Comparison of ENCODE assay signal across 8 mouse cellular contexts in genomic region chr1:177258343-177259037, GRCm38 (mm10). TPM values are rescaled to one million over a fixed set of nuclear protein-coding genes. Genes with fewer than 3 reads are reported as not detected.
A peak's percentile ranks its signal among the peaks of the same experiment; 100 is the strongest.
DNase-seq lines count a peak whose midpoint lies in the region; ATAC-seq and TF ChIP-seq lines count a peak whose summit lies in the region.

No protein-coding gene starts in this region.

- WGBS in forebrain, embryonic 13.5 days: under 1% methylated on average over 40 of the region's 86 CpGs
- 0% methylated on average over 44 of the region's 86 CpGs for WGBS in liver, postnatal 0 days (ENCODE audit: insufficient replicate concordance)
- under 1% methylated on average over 61 of the region's 86 CpGs for WGBS in neural tube, embryonic 15.5 days

- H3K4me1 ChIP-seq in ES-Bruce4 (ENCODE audit: control insufficient read depth, insufficient read depth, low read length): no peaks in the 10 kb centered on the region
- H3K4me1 ChIP-seq in forebrain, embryonic 13.5 days: peaks cover 32% of the 10 kb centered on the region
- H3K4me1 ChIP-seq in liver, postnatal 0 days (ENCODE audit: insufficient read depth): peaks cover 10% of the 10 kb centered on the region
- H3K4me1 ChIP-seq in neural tube, embryonic 15.5 days: peaks cover 12% of the 10 kb centered on the region

- H3K27ac ChIP-seq in ES-Bruce4 (ENCODE audit: insufficient read depth, low read length): no peak overlapping the region
- peak overlapping the region; percentile 100 for H3K27ac ChIP-seq in forebrain, embryonic 13.5 days
- H3K27ac ChIP-seq in liver, postnatal 0 days (ENCODE audit: low read depth): peak overlapping the region; percentile 76
- peak overlapping the region; percentile 98 for H3K27ac ChIP-seq in neural tube, embryonic 15.5 days (replicated peaks)

- TF ChIP-seq EP300 in ES-Bruce4 (IDR thresholded peaks at IDR 0.05; ENCODE audit: insufficient read depth, low read depth, low read length): no peak
- TF ChIP-seq EP300 in liver, postnatal 0 days (IDR thresholded peaks at IDR 0.05; ENCODE audit: low read depth): no peak

- no peaks in the 10 kb centered on the region for H3K36me3 ChIP-seq in ES-Bruce4 (ENCODE audit: control insufficient read depth, insufficient read depth, low read length, poor library complexity, severe bottlenecking)
- H3K36me3 ChIP-seq in forebrain, embryonic 13.5 days (ENCODE audit: poor library complexity, severe bottlenecking): no peaks in the 10 kb centered on the region
- H3K36me3 ChIP-seq in liver, postnatal 0 days (replicated peaks; ENCODE audit: insufficient read depth, low read length): no peaks in the 10 kb centered on the region
- H3K36me3 ChIP-seq in neural tube, embryonic 15.5 days: no peaks in the 10 kb centered on the region

- DNase-seq in heart, postnatal 10 days: peak; percentile 84
- DNase-seq in layer of hippocampus, adult 11-12 months (ENCODE audit: low spot score): peak; percentile 72
- peak; percentile 83 for DNase-seq in liver, postnatal 0 days
- peak; percentile 86 for DNase-seq in testis, postnatal 10 days (ENCODE audit: low spot score)

- H3K4me2 ChIP-seq in forebrain, embryonic 13.5 days: peak overlapping the region; percentile 93
- peak overlapping the region; percentile 97 for H3K4me2 ChIP-seq in liver, postnatal 0 days (ENCODE audit: low read depth, low read length)
- peak overlapping the region; percentile 88 for H3K4me2 ChIP-seq in neural tube, embryonic 15.5 days

- no peaks in the 10 kb centered on the region; the same call in 1 of the 2 replicates for H3K27me3 ChIP-seq in ES-Bruce4 (ENCODE audit: control insufficient read depth, insufficient read depth, low read length, poor library complexity, severe bottlenecking)
- H3K27me3 ChIP-seq in forebrain, embryonic 13.5 days: no peaks in the 10 kb centered on the region
- H3K27me3 ChIP-seq in liver, postnatal 0 days (ENCODE audit: insufficient read depth, low read length): no peaks in the 10 kb centered on the region
- H3K27me3 ChIP-seq in neural tube, embryonic 15.5 days (replicated peaks): no peaks in the 10 kb centered on the region

- ATAC-seq in cerebellum, adult (ENCODE audit: insufficient number of reproducible peaks, low FRiP score, low TSS enrichment): peak; percentile 76
- peak; percentile 87 for ATAC-seq in forebrain, embryonic 13.5 days
- ATAC-seq in liver, postnatal 0 days: peak; percentile 86
- ATAC-seq in neural tube, embryonic 15.5 days (ENCODE audit: low FRiP score): peak; percentile 88

- H3K9ac ChIP-seq in ES-Bruce4 (ENCODE audit: low read depth, poor library complexity, severe bottlenecking): peak overlapping the region; percentile 98
- peak overlapping the region; percentile 98 for H3K9ac ChIP-seq in forebrain, embryonic 13.5 days
- peak overlapping the region; percentile 76 for H3K9ac ChIP-seq in liver, postnatal 0 days (replicated peaks)
- H3K9ac ChIP-seq in neural tube, embryonic 15.5 days (replicated peaks): peak overlapping the region; percentile 85

- TF ChIP-seq POLR2A in ES-Bruce4 (IDR thresholded peaks at IDR 0.05; ENCODE audit: insufficient read depth, low read length): no peak

- intact Hi-C loops in heart, postnatal 10 days (cut with DNase I): loop anchor here (5.0 kb wide), 1 partner anchor 184 kb away; the partner anchor contains the start of gene Zbtb18

- H3K9me3 ChIP-seq in ES-Bruce4 (replicated peaks; ENCODE audit: control insufficient read depth, insufficient read depth, low read length, poor library complexity, severe bottlenecking): no peaks in the 10 kb centered on the region
- no peaks in the 10 kb centered on the region for H3K9me3 ChIP-seq in forebrain, embryonic 13.5 days (replicated peaks)
- H3K9me3 ChIP-seq in liver, postnatal 0 days (ENCODE audit: low read length): no peaks in the 10 kb centered on the region
- H3K9me3 ChIP-seq in neural tube, embryonic 15.5 days (replicated peaks): no peaks in the 10 kb centered on the region

- peak overlapping the region; percentile 65 for H3K4me3 ChIP-seq in ES-Bruce4 (ENCODE audit: low read depth, low read length)
- peak overlapping the region; percentile 92 for H3K4me3 ChIP-seq in forebrain, embryonic 13.5 days
- peak overlapping the region; percentile 82 for H3K4me3 ChIP-seq in liver, postnatal 0 days (ENCODE audit: low read depth, low read length)
- H3K4me3 ChIP-seq in neural tube, embryonic 15.5 days (replicated peaks): peak overlapping the region; percentile 72

- TF ChIP-seq CTCF in ES-Bruce4 (IDR thresholded peaks at IDR 0.05; ENCODE audit: low read depth, low read length): no peak
- no peak for TF ChIP-seq CTCF in liver, postnatal 0 days (IDR thresholded peaks at IDR 0.05; ENCODE audit: low read depth)

RNA-seq across cellular contexts. Expression of gene Akt3, which starts 0.5 kb away (rescaled TPM):
- polyA plus RNA-seq in ES-Bruce4 (2011; ENCODE audit: insufficient read depth, insufficient read length, low read depth, missing spikeins): 42.5 and 44.3 TPM in 2 replicates
- polyA plus RNA-seq in forebrain, embryonic 13.5 days (2015; fragmentation: Nextera tagmentation; extraction: Ambion mirVana): 24.8 and 25.1 TPM in 2 replicates
- 10 to 100 TPM; 30.6 to 33.9 TPM for total RNA-seq in heart, postnatal 10 days (2021)
- polyA plus RNA-seq in liver, postnatal 0 days (2015; fragmentation: Nextera tagmentation; extraction: Ambion mirVana): 0.54 and 0.56 TPM in 2 replicates
- polyA plus RNA-seq in neural tube, embryonic 15.5 days (2015; fragmentation: Nextera tagmentation; extraction: Ambion mirVana): 14.8 and 16.9 TPM in 2 replicates

Comparison
In these comparisons a context has a peak if more than half of its experiments do, and no peak if none do; other contexts are left out.
1. RNA of gene Akt3, which starts 0.5 kb away (polyA plus RNA-seq): 42.5 to 44.3 TPM in ES-Bruce4, 24.8 to 25.1 TPM in forebrain, embryonic 13.5 days and 14.8 to 16.9 TPM in neural tube, embryonic 15.5 days; 0.54 to 0.56 TPM in liver, postnatal 0 days; every median in the first group is over 10 times any median in the second.
2. Peak in every context shown above with its lines, with median percentiles within 50 percentile points of each other: H3K4me3 ChIP-seq, H3K9ac ChIP-seq, ATAC-seq, H3K4me2 ChIP-seq and DNase-seq.